Mouse (Mus musculus): Measurements from ENCODE around the gene Rufy3.
A peak's percentile ranks its signal among the peaks of the same experiment; 100 is the strongest.
"Not testable (repeated sequence)": the region's sequence is repeated elsewhere in the genome, so short reads cannot be mapped to it uniquely, and the experiment has no call there.

The Rufy3 gene

DNA sequence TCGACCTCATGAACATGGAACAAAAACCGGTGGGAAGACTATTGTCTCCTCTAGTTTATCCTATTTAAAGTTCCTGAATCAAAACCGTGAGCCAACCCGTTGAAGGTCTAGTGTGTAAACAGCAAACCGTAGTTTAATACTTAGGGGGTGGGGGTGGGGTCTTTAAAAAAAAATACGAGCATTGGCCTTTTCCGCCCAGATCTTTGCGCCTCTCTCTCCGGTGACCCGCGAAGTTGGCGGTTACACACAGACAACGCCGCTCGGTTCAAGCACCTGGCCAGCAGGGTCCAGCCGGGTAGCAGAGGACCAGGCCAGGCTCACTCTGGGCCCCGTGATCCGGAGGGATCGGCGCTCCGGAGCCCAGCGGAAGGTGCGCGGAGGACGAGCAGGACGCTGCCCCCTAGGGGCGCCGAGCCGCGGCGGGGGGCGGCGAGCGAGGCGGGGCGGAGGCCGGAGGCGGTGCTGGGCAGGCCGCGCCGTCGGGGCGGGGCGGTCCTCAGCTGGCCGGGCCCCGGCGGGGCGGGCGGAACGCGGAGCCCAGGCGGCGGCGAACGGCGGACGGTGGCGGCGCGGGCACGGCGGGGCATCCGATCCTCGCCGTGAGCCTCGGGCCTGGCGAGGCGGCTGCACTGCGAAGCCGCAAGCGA, at the start of gene Rufy3:
Gene Rufy3 (plus strand): TSS at position 540 of the 647 bp plus-strand sequence.
- peak; percentile 56 for DNase-seq

DNA sequence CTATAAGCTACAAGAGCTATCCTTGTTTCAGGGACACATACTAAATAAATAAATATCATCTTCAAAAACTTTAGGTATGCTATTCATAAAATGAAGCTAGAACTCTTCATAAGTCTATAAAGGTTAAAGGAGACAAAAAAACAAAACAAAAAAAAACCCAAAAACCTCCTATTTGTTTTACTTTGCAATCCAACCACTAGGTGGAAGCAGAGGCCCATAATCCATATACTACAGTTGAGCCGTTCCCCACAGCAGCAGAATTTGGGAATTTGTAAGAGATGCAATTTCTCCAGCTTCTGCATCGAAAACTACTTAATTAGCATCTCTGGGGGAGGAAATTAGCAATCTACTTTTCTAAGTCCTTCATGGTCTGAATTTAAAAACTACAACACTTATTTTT, 45.6 kb upstream of the Rufy3 start:
- DNase-seq: peak; percentile 28

DNA sequence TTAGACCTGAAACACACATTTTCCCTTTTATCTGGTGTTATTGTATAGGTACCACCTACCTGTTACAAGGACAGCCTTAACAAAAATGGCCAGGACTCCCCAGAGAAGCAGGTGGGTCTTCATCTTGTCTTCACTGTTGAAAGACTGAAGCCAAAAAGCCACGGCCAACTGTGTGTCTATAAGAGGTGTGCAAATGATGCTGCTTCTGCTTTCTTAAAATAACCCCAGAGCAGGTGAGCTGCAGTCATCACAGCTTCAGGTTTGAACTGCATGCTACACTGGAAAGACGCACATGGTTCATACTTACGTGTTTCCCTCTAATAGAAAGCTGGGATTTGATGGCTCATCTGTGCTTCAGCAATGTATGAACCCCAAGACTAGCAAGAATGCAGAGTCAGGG, 37.2 kb upstream of the Rufy3 start, which contains the start of gene Jchain:
Gene Jchain (minus strand): TSS at position 235 of the 400 bp plus-strand sequence.
- no peak for DNase-seq

DNA sequence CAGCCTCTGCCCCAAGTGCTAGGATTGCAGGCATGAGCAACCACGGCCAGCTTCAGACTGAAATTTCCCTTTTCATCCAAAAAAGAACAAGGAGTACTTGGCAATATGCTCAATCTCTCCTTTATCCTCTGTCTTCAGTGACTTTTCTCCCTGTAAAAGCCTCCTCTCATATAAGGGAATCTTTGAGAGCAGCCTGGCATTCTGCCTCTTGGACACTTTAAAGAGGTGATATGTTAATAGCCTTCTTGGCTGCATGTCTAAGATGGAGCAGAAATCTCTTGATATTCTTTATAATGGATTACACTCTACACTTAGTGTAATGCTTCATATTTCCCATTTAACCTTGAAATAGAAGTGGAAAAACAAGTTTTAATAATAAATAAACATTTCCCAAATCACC, 33.9 kb upstream of the Rufy3 start:
- DNase-seq: no peak

DNA sequence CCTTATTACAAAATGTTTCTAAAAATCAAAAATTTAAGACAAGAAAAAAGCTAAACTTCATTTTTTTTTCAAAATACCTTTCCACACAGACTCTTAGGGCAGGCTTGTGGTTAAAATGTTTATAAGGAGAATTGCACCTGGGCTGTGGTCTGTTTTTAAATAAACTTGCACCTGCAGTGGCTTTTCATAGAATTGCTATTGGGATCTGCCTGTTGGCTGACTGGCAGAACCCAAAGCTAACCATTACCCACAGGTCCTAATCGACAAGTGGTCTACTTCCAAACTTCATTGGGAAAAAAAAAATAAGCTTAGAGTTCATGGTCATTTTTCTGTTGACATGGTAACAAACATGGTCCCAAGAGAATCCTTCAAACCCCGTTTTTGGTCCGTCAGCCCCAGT, 30.1 kb upstream of the Rufy3 start:
- no peak for DNase-seq

DNA sequence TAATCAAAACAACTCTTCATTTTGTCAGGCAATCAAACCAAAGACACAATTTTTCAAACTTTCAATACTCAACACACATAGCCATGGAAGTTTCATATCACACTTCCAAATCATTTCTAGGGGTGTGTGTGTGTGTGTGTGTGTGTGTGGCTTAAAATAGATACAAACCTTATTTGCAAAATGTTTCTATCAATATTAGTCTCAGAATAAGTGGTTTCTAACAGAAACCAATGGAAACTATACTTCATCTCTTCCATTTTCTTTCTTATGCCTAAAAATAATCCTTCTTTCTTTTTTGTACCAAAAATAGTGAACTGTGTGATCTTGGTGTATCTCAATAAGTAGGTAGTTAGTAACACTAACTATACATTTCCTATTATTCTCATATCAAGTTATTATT, 24.0 kb upstream of the Rufy3 start:
- no peak for DNase-seq

DNA sequence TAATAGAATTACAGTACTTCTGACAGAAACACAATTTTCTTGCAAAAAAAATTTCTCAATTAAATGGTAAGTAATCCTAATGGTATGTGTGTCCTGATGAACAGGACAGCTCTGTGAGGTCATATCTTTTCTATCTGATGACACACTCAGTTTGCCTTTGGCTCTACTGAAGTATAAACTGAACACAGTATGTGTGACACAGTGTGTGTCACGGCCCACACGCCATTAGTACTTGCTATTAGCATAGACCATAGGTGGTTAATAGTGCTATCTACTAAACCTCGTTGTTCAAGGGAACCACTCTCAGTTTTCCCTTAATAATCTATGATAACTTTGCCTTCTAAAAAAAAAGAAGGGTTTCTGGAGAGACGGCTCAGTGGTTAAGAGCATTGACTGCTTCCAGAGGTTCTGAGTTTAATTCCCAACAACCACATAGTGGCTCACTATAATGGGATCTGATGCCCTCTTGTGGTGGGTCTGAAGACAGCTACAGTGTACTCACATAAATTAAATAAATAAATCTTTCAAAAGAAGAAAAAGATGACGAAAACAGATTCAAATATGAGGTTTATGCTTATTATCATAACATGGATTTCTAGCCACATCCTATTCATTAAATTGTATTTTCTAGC, 22.1 kb upstream of the Rufy3 start:
- peak; percentile 41 for DNase-seq

DNA sequence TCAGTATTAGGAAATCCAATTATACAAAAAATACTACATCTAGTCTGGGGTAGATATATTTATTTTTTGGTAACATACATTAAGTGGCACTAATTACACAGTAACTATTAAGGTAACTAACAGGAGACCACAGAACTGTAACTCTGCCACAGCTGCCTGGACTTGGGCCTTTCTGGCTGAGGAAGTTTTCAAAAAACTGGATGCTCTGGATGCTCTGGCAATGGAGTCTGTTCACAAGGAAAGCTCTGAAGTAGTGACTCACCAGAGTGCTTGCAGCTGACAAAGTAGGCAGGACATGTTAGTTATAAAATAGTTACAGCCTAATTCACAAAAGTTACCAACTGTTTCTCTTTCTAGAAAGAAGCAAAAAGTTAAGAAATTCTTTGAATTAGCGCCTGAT, 20.4 kb upstream of the Rufy3 start:
- DNase-seq: not testable (repeated sequence)

DNA sequence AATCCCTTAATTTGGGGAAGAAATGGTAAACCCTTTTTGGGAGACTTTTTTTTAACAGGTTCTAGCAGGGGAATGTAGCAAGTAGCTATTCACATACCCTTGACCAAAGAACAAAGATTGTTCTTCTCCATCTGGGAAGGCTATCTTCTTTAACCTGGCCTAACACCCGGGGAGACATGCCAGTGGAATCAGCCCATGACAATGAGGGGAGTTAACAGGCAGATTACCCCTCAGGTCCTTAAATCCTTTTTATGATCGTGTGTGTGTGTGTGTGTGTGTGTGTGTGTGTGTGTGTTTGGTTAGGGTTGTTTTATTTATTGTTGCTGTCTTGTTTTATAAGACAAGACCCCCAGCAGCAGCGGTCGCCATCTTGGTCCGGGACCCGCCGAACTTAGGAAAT, 19.3 kb upstream of the Rufy3 start:
- DNase-seq: no peak

DNA sequence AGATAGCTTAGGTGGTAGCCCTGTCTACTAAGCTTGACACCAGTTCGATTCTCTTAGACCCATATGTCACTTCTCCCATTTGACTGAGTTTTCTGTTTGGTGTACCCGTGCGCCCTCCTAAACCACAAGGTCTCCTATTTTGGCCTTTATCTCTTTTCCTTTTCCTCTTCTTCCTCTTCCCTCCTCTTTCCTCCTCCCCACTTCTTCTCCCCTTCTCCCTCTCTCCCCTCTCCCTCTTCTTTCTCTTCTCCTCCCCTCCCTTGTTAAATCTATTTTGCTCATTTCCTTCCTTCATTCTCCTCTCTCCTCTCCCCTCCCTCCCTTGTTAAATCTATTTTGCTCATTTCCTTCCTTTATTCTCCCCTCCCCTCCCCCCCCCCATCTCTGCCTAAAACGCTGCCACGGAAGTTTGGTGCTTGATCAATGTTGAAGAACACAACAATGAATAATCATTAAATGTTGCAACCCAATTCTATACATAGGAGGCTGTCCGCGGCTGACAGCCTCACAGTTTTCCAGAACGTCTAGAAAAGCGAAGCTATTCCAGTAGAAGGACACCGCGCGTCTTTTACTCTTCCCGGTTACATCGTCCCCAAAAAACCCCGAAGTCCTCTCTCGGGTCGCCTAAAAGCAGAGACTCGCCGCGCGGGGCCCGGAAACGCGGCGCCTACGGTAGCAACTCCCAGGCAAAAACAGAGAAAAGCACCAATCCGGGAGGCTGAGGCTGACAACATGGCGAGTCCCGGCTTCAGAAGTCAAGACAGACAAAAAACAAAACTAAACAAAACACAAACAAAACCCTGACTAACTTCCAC, 11.4 kb upstream of the Rufy3 start:
- no peak for DNase-seq

DNA sequence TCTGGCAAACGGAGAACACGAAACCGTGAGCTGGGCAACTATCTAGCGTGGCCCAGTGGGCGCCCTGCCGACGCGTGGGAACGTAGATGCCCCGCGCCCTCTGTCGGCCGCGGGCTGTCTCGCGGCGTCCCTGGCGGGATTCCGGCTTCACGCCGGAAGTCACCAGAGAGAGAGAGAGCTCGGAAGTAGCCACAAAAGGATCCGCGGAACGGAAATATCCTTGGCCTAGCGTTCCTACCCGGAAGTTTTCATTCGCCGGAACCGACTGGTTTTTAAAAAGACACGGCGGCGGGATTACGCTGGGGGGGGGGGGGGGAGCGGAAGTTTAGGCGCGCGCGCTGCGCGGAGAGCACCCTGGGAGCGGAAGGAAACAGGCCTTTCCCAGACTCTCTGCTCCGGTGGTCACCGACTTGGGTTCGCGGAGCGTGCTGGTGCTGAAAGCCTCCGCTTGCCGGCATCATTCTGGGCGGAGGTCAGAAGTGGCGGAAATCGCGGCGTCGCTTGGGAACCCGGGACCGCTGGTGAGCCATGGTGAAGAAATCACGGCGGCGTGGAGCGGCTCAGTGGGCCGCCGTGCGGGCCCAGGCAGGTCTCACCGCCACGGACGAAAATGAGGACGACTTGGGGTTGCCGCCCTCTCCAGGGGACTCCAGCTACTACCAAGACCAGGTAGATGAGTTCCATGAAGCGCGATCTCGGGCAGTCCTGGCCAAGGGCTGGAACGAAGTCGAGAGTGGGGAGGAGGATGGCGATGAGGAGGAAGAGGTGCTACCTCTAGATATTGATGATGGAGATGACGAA, 10.6 kb upstream of the Rufy3 start, which contains the start of gene Utp3:
Gene Utp3 (plus strand): TSS at position 377 of the 801 bp plus-strand sequence.
- peak; percentile 97 for DNase-seq

DNA sequence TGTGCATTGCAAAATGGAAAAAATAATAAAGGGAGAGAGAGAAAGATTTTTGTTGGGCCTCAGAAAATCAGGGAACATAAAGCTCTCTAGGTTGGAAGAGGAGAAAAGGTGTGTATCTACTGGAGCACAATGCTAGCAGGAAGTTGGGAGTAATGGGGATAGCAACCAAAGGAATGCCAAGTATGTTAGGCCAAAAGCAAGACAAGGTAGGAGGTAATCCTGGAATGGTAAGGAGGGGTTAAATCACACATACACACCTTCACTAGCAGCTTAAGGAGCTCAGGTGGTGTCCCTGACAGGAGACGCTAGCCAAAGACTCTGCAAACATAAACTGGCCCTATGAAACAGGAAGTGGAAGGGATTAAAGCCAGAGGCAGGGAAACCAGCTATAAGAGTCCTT, 5.8 kb upstream of the Rufy3 start:
- DNase-seq: no peak

DNA sequence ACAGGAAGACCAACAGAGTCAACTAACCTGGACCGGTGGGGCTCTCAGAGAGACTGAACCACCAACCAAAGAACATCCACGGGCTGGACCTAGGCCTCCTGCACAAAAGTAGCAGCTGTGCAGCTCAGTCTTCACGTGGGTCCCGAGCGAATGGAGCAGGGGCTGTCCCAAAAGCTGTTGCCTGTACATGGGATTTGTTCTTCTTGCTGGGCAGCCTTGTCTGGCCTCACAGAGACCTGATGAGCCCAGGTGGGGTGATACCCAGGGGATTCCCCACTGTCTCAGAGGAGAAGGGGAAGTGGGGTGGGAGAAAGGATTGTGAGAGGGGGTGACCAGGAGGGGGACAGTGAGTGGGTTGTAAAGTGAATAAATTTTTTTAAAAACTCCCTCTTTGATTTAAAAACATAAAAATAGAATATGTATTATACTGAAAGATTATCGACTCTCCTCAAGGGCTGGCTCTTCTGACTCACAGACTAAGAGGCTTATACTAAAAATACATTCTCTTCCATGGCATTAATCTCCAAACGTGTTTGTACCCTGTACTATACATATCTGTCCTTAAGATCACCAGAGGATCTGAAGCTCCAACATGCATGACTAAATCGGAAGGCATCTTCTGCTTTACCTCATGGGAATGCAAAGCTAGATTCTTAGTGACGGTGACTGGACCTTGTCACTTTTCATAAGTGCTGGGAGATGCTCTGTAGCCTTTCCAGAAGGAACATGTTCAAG, 3.6 kb upstream of the Rufy3 start:
- no peak for DNase-seq

DNA sequence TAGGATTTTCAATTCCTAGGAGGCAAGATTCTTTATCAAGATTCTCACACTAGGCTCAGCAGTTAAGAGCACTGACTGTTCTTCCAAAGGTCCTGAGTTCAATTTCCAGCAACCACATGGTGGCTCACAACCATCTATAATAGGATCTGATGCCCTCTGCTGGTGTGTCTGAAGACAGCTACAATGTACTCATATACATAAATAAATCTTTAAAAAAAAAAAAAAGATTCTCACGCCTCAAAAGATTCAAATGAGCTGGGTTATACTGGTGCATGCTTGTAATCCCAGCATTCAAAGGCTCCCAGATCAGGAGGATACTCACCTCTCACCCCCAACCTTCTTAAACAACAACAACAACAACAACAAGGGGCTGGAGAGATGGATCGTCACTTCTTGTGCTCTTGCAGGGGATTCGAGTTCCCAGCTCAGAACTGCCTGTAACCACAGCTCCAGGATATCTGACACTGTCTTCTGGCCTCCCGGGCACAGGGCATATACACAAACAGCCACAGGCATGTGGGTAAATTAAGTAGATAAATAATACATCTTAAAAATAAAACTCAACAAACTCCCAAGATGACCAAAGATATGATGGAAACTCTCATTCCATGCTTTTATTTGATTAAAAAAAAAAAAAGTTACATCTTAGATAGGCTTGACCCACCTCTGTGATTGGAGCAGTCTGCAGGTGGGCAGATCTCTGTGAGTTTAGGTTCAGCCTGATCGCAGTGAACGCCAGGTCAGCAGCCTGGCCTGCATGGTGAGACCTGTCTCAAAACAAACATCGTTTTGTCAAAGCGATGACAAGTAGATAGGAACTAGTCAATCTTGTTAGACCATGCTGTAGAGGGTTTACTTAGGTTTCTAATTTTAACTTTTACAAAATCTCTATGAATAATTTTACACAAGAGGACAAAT, 1.7 kb upstream of the Rufy3 start:
- DNase-seq: no peak

DNA sequence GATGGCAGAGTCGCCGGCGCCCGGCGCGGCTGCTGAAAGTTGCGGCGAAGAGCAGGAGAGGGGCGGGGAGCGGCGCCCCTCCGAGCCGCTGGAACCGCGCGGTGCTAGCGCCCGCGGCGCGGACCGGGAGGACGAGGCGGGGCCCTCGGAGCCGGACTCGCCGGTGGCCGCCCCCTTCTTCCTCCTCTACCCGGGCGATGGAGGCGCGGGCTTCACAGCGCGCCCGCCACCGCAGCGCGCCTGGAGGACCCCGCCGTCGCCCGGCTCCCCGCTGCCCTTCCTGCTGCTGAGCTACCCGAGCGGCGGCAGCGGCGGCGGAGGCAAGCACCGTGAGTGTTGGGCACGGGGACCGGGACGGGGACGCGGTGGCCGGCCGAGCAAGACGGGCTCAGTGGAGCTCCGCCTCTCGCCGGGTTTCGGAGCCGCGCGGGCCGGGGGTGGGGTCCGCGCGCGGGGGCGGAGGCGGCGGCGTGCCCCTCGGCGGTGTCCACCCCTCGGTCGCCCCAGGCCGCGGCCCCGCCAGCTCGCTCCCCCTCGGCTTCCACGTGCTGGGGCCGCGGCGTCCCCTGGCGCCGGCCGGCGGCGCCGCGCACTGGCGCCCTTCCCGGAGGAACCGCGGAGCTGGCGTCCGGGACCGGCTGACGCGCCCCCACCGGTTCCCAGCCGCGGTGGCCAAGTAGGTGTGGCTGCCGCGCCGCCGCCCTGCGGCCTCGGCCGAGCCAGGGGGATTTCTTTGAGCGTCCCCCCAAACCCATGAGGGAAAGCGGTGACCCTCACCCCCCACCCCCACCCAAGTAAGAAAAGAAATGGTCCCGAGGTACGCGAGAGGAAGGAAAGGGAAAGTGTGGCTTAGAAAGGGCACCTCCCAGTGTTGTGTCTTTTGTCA, 551 bp downstream of the Rufy3 start:
- DNase-seq: peak; percentile 61

DNA sequence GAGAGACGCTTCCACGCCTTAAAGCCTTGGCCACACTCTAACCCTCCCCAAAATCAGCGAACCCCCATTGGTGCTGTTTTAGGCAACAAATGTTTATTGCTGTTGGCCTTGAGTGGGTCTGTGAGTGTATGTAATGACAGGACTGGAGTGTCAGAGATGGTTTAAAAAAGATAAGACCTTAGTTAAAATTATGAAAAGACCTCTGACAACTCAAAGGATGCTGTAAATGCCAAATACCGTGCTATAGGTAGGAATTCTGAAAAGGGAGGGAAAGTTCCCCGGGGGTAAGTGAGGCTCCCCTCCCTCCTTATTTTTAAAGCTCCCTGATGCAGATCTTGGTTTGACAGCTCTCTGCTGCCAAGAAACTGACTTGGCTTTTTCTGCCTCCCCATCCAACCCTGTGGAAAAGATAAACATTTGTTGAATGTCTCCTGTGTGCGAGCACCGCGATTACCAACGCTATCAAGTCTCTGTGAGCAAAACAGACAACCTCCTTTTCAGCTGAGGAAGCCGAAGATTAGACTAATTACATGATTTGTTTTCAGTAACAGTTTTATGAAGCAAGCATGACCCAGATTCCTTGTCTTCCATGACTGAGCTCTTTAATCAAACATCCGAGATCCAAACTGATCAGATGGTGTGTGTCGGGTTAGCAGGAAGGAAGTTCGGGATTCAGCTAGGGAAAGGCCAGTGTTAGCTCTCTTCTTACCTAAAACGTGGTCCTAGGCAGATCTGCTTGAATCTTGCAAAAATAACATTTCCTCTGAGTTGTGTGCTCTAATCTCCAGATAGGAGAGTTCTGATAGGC, 1.4 kb downstream of the Rufy3 start:
- no peak for DNase-seq

DNA sequence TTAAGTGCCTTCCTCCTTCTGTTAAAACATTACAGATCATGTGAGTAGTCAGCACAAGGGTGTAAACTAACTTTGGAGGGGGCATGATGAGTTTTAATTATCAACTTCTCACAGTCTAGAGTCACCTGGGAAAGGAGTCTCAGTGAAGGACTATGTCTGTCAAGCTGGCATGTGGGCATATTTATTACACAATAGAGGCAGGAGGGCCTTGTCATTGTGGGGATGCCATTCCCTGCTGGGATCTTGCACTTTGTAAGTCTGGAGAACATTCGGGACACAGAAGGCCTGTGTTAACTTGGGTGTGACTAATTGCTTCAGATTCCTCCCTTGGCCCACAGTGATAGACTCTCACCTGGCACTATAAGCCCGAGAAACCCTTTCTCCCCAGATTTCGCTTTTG, 4.7 kb downstream of the Rufy3 start:
- no peak for DNase-seq

DNA sequence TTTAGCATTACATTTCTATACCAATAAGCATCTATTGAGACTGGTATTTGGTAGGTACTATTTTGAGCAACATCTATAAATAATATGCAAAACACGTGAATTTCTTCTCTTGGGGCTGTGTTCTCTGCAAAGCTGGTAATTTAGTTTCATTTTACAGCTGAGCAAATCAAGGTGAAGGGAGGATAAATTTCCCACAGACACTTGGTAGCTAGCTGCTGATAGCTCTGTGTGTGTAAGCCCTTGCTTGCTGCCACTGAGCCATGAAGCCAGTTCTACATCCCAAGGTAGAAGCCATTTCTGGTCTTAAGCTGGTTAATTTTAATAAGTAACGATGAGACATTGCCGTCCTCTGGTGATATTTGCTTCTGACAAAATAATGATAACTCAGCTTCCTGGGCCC, 10.0 kb downstream of the Rufy3 start:
- DNase-seq: no peak
